Mouse (Mus musculus): ENCODE measurements at regions not wholly inside any gene's neighbourhood (a gene's known extent, or its start where the extent isn't known, plus 50 kb on each side); places are given as distances from the start of the nearest gene placed in this dataset.

DNA sequence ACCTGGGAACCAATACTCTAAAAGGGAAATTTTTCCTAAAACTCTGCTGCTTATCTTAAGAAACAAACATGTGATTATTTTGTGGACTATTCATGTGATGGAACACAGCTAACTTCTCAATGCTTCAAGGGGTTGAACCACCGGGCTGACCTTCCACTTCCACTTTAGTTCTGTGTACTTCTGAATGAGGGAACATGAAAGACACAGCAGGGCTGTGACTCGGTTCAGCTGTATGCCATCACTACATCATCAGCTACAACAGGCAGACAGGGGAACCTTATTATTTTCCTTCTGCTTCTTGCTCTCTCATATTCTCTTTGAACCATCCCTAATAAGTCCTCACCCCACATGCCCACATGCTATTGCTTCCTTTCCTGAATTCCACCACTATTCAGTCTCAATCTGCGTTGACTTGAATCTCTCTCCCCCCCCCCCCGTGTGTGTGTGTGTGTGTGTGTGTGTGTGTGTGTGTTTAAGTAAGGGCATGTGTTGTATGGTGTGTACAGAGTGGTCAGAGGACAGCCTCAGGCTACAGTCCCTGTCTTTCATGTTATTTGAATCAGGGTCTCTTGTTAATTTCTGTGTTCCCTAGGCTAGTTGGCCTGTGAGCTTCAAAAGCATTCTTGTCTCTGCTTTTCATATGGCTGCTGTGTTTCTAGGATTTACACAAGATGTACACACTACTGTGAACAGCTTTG, 485.7 kb downstream of the Lmo7 start:
- TF ChIP-seq CTCF (IDR thresholded peaks at IDR 0.05; ENCODE audit: extremely low read depth, insufficient read length, insufficient replicate concordance, low read depth, low read length) (no peak), POLR2A (IDR thresholded peaks at IDR 0.05; ENCODE audit: low read depth, low read length) (no peak)

Data from small intestine, adult 2 months (tissue).